Mouse (Mus musculus) midbrain, postnatal 0 days (tissue): ENCODE measurements at regions not wholly inside any gene's neighbourhood (a gene's known extent, or its start where the extent isn't known, plus 50 kb on each side); places are given as distances from the start of the nearest gene placed in this dataset.

Source experiments
- ATAC-seq: fragments of 200-750 bp; cut with Nextera tagmentation; 2 replicates; pipeline ENCODE4 v1.8.0; 2017; ENCODE audit warnings: moderate number of reproducible peaks, mild to moderate bottlenecking, moderate TSS enrichment, moderate library complexity; ENCODE audit not compliant: low FRiP score
- DNase-seq: peaks from one replicate; pipeline ENCODE4 v3.0.0-alpha.2; 2015; ENCODE audit warnings: low spot score
- H3K27ac ChIP-seq: fragments of 300-500 bp; sonication (generic); 2 replicates; pipeline ENCODE4 v1.5.1; 2014; ENCODE audit warnings: low read depth, mild to moderate bottlenecking, low read length, mixed read lengths
- H3K27me3 ChIP-seq: fragments of 300-500 bp; sonication (generic); 2 replicates; pipeline ENCODE4 v1.6.1; 2014; ENCODE audit warnings: low read length, control low read depth, mixed read lengths; ENCODE audit not compliant: insufficient read depth
- H3K36me3 ChIP-seq: fragments of 300-500 bp; sonication (generic); 2 replicates; pipeline ENCODE4 v1.6.1; 2014; ENCODE audit warnings: low read length, control low read depth, mixed read lengths; ENCODE audit not compliant: insufficient read depth
- H3K4me1 ChIP-seq: fragments of 300-500 bp; sonication (generic); 2 replicates; pipeline ENCODE4 v1.6.1; 2014; ENCODE audit warnings: mild to moderate bottlenecking, control low read depth, antibody characterized with exemption, low read length, mixed read lengths; ENCODE audit not compliant: insufficient read depth
- H3K4me2 ChIP-seq: fragments of 300-500 bp; sonication (generic); 2 replicates; pipeline ENCODE4 v1.6.1; 2014; ENCODE audit warnings: low read depth, mild to moderate bottlenecking, low read length, mixed read lengths; ENCODE audit not compliant: poor library complexity, severe bottlenecking
- H3K4me3 ChIP-seq: fragments of 300-500 bp; sonication (generic); 2 replicates; pipeline ENCODE4 v1.5.1; 2014; ENCODE audit warnings: low read depth, mild to moderate bottlenecking, low read length, moderate library complexity
- H3K9ac ChIP-seq: fragments of 300-500 bp; sonication (generic); replicated peaks from 2 replicates; pipeline ENCODE4 v1.6.1; 2014; ENCODE audit warnings: mild to moderate bottlenecking, low read length, moderate library complexity, mixed read lengths; ENCODE audit not compliant: poor library complexity, severe bottlenecking
- H3K9me3 ChIP-seq: fragments of 300-500 bp; sonication (generic); 2 replicates; pipeline ENCODE4 v1.6.1; 2016; ENCODE audit warnings: low read length, control low read depth
- CTCF ChIP-seq: IDR thresholded peaks from 2 replicates; pipeline ENCODE4 v1.5.1; 2016; ENCODE audit warnings: antibody characterized with exemption, mild to moderate bottlenecking
- WGBS: fragments of 180-500 bp; shearing (Covaris S2); extraction: QIAGEN DNeasy Blood & Tissue Kit; methylation state at CpG from one replicate; pipeline ENCODE4 v1.1.7; 2014; 5-methylcytosine and 5-hydroxymethylcytosine counted together

GRCm38 (mm10) chr7:83077035-83077918 is 210.1 kb downstream of the Mex3b start:
- no peak for TF ChIP-seq CTCF
- H3K4me3 ChIP-seq: no peak overlapping the region
- H3K36me3 ChIP-seq: no peaks in the 10 kb centered on the region
- H3K4me2 ChIP-seq: no peak overlapping the region
- H3K27me3 ChIP-seq: no peaks in the 10 kb centered on the region
- no peak for ATAC-seq
- no peak overlapping the region for H3K9ac ChIP-seq
- 34% methylated on average over 11 of the region's 11 CpGs for WGBS
- H3K9me3 ChIP-seq: no peaks in the 10 kb centered on the region
- peak; percentile 46 for DNase-seq
- H3K4me1 ChIP-seq: 0 out of 2 replicates have a peak, but pooled peaks cover 3% of the 10 kb centered on the region
- no peak overlapping the region for H3K27ac ChIP-seq

GRCm38 (mm10) chr7:83077919-83078265 is 210.8 kb downstream of the Mex3b start:
- ATAC-seq (no peak), DNase-seq (no peak)
- Histone ChIP-seq H3K36me3 (no peaks in the 10 kb centered on the region), H3K9ac (no peak overlapping the region), H3K27ac (no peak overlapping the region), H3K4me3 (no peak overlapping the region), H3K9me3 (no peaks in the 10 kb centered on the region), H3K4me2 (no peak overlapping the region), H3K27me3 (no peaks in the 10 kb centered on the region), H3K4me1 (0 out of 2 replicates have a peak, but pooled peaks cover 3% of the 10 kb centered on the region)
- WGBS: 10% methylated on average over 4 of the region's 4 CpGs
- no peak for TF ChIP-seq CTCF

GRCm38 (mm10) chr7:83078695-83079094 is 211.6 kb downstream of the Mex3b start:
- ATAC-seq: no peak
- 87% methylated on average over 4 of the region's 4 CpGs for WGBS
- DNase-seq: no peak

GRCm38 (mm10) chr7:83079842-83080241 is 212.7 kb downstream of the Mex3b start:
- no peak for TF ChIP-seq CTCF

More at GRCm38 (mm10) chr7:83078695-83079094, 211.6 kb downstream of the Mex3b start:
- Histone ChIP-seq H3K4me1 (0 out of 2 replicates have a peak, but pooled peaks cover 3% of the 10 kb centered on the region), H3K9me3 (no peaks in the 10 kb centered on the region), H3K27me3 (no peaks in the 10 kb centered on the region), H3K9ac (no peak overlapping the region), H3K4me3 (no peak overlapping the region), H3K27ac (no peak overlapping the region), H3K36me3 (no peaks in the 10 kb centered on the region), H3K4me2 (no peak overlapping the region)
- no peak for TF ChIP-seq CTCF

GRCm38 (mm10) chr7:83084496-83085082 is 217.5 kb downstream of the Mex3b start:
- ATAC-seq: no peak
- Histone ChIP-seq H3K4me1 (no peaks in the 10 kb centered on the region), H3K4me2 (no peak overlapping the region), H3K9ac (no peak overlapping the region), H3K36me3 (no peaks in the 10 kb centered on the region), H3K27ac (no peak overlapping the region), H3K27me3 (no peaks in the 10 kb centered on the region), H3K9me3 (no peaks in the 10 kb centered on the region), H3K4me3 (no peak overlapping the region)
- no peak for DNase-seq
- WGBS: 81% methylated on average over 6 of the region's 6 CpGs
- no peak for TF ChIP-seq CTCF

More at GRCm38 (mm10) chr7:83079842-83080241, 212.7 kb downstream of the Mex3b start:
- no peak overlapping the region for H3K4me3 ChIP-seq
- DNase-seq (no peak), ATAC-seq (no peak)
- H3K4me1 ChIP-seq: 0 out of 2 replicates have a peak, but pooled peaks cover 3% of the 10 kb centered on the region
- H3K4me2 ChIP-seq: no peak overlapping the region
- H3K36me3 ChIP-seq: no peaks in the 10 kb centered on the region
- WGBS: 76% methylated on average over 1 of the region's 1 CpGs
- H3K27ac ChIP-seq: no peak overlapping the region
- H3K9ac ChIP-seq: no peak overlapping the region
- H3K9me3 ChIP-seq: no peaks in the 10 kb centered on the region
- H3K27me3 ChIP-seq: no peaks in the 10 kb centered on the region

- no peak overlapping the region for H3K4me3 ChIP-seq
- TF ChIP-seq CTCF: no peak
- ATAC-seq (no peak), DNase-seq (no peak)
- WGBS: 22% methylated on average over 4 of the region's 4 CpGs
- no peak overlapping the region for H3K9ac ChIP-seq
- no peak overlapping the region for H3K27ac ChIP-seq
- H3K36me3 ChIP-seq: no peaks in the 10 kb centered on the region
- no peaks in the 10 kb centered on the region for H3K4me1 ChIP-seq
- H3K9me3 ChIP-seq: no peaks in the 10 kb centered on the region
- no peaks in the 10 kb centered on the region for H3K27me3 ChIP-seq
- H3K4me2 ChIP-seq: no peak overlapping the region
Observed at GRCm38 (mm10) chr7:83085547-83086158, 218.5 kb downstream of the Mex3b start.
